Mouse (Mus musculus) liver, adult 2 months (tissue): Measurements from ENCODE around the gene Foxp1. TPM values are rescaled to one million over a fixed set of nuclear protein-coding genes. Genes with fewer than 3 reads are reported as not detected.

Source experiments
- DNase-seq: peaks from one replicate; pipeline ENCODE4 v3.0.0-alpha.2; 2011; ENCODE audit warnings: low read depth, low spot score; ENCODE audit errors: extremely low read depth
- H3K27ac ChIP-seq: fragments of 200-500 bp; replicated peaks from 2 replicates; pipeline ENCODE4 v1.5.1; 2012; ENCODE audit warnings: low read depth, mild to moderate bottlenecking, control low read depth, inconsistent platforms, low read length; ENCODE audit not compliant: insufficient read depth
- H3K27me3 ChIP-seq: fragments of 200-500 bp; 2 replicates; pipeline ENCODE4 v1.6.1; 2012; ENCODE audit warnings: mild to moderate bottlenecking, moderate library complexity, low read length, inconsistent platforms; ENCODE audit not compliant: control insufficient read depth, insufficient read depth
- H3K36me3 ChIP-seq: fragments of 200-500 bp; 2 replicates; pipeline ENCODE4 v1.6.1; 2012; ENCODE audit warnings: low read length, inconsistent platforms; ENCODE audit not compliant: control insufficient read depth, insufficient read depth
- H3K4me1 ChIP-seq: fragments of 200-500 bp; 2 replicates; pipeline ENCODE4 v1.6.1; 2011; ENCODE audit warnings: low read length; ENCODE audit not compliant: control insufficient read depth, insufficient read depth
- H3K4me3 ChIP-seq: fragments of 200-500 bp; 2 replicates; pipeline ENCODE4 v1.5.1; 2011; ENCODE audit warnings: low read depth, mild to moderate bottlenecking, control low read depth, low read length, moderate library complexity; ENCODE audit not compliant: insufficient read depth
- H3K79me2 ChIP-seq: fragments of 200-500 bp; 2 replicates; pipeline ENCODE4 v1.6.1; 2012; ENCODE audit warnings: inconsistent platforms, mild to moderate bottlenecking, low read length, moderate library complexity; ENCODE audit not compliant: control insufficient read depth, insufficient read depth
- H3K9ac ChIP-seq: fragments of 200-500 bp; 2 replicates; pipeline ENCODE4 v1.6.1; 2012; ENCODE audit warnings: low read depth, mild to moderate bottlenecking, control low read depth, inconsistent platforms, low read length
- CTCF ChIP-seq: fragments of 200-500 bp; IDR thresholded peaks from 2 replicates; pipeline ENCODE4 v1.5.1; 2011; ENCODE audit warnings: low read depth, low read length, control low read depth
- POLR2A ChIP-seq: fragments of 200-500 bp; IDR thresholded peaks from 2 replicates; pipeline ENCODE4 v1.6.1; 2011; ENCODE audit warnings: low read length, control low read depth; ENCODE audit not compliant: insufficient read depth; ENCODE audit errors: extremely low read depth
- WGBS: fragments of 180-500 bp; shearing (Covaris S2); methylation state at CpG from one replicate; pipeline ENCODE4 v1.1.7; 2018; 5-methylcytosine and 5-hydroxymethylcytosine counted together
- polyA plus RNA-seq: library from polyadenylated mRNA; depleted of rRNA; stranded (reverse); fragments of >200 nt; gene quantifications from 2 replicates; pipeline ENCODE4 v1.2.3, GENCODE M21; 2012
- total RNA-seq: library from RNA; depleted of rRNA; stranded (reverse); fragments of >200 nt; gene quantifications from 2 replicates; pipeline ENCODE4 v1.2.3, GENCODE M21; 2014

Foxp1 gene
- total and polyA plus RNA-seq, 2 experiments, result 22.7 to 24.8 TPM

DNA sequence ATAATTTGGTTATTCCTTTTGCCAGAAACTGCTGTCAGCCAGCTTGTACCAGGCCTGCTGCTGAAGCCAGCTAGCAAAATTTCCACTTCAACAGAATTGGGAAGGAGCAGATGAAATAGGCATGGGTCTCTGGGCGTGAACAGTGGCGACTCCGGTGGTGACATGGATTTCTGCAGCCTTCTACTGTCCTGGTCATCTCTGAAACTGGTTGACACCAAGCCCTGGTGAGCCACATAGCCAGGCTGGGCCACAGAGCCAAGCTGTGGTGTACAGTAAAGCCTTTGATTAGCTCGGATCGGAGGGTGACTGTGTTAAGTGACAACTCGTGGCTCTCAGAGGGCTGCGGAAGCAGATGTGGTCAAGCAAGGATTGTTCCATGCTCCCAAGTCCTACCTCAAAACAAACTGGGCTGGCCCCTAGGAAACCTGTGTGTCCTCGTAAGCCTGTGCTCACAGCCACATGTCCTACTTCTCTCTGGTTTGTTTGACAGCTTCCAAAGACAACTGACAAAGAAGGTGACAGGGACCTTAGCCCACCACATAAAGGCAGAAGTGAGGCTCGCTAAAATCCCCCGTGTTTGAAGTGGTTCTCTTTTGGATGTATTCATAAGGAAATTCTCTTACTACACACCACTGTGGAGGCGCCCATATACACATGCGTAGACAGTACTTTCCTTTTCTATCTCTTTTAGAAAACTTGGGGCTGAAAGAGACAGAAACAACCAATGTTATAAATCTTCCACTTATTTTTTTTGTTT is 36.5 kb downstream of the Foxp1 start:
- WGBS, result 89% methylated on average over 12 of the region's 12 CpGs
- DNase-seq, result no peak
- Histone ChIP-seq H3K4me3 (no peak overlapping the region), H3K79me2 (peaks cover 3% of the 10 kb centered on the region; the same call in 1 of the 2 replicates), H3K9ac (no peak overlapping the region), H3K36me3 (peaks cover 2% of the 10 kb centered on the region; the same call in 1 of the 2 replicates), H3K27ac (no peak overlapping the region), H3K27me3 (no peaks in the 10 kb centered on the region), H3K4me1 (no peaks in the 10 kb centered on the region)
- no peak for TF ChIP-seq POLR2A
- TF ChIP-seq CTCF, result no peak

DNA sequence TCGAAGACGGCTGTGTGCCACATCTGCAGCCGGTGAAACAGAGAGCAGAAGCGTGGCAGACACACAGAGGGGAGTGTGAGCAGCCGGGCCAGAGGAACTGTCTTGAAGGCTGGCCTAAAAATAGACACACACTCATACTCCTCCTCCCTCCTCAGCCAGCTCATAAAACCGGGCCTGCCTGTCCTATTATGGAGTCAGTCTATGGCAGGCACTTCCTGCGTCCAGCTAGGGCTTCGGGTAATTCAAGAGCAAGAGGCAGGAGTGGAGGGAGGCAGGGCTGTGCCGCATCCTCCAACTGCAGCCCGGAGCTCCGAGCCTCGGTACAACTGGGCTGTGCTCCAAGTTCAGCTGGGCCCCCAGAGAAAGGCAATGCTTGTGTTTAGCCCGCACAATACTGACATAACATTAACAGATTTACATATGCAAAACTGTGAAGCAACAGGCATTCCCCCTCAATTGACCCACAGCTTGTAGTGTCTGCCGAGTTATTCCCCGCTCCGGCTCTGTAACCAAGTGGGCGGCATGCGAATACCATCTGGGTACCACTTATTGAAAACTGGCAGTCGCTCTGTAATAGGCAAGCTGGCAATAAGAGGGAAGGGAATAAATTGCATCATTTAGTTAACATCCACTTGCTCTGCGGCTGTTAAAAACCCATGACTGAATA is 37.2 kb downstream of the Foxp1 start:
- Histone ChIP-seq H3K4me3 (no peak overlapping the region), H3K4me1 (no peaks in the 10 kb centered on the region), H3K36me3 (peaks cover 2% of the 10 kb centered on the region; the same call in 1 of the 2 replicates), H3K27ac (no peak overlapping the region), H3K79me2 (peaks cover 3% of the 10 kb centered on the region; the same call in 1 of the 2 replicates), H3K9ac (no peak overlapping the region), H3K27me3 (no peaks in the 10 kb centered on the region)
- WGBS, result 76% methylated on average over 20 of the region's 20 CpGs
- no peak for TF ChIP-seq CTCF
- TF ChIP-seq POLR2A, result no peak
- DNase-seq, result peak; percentile 41

DNA sequence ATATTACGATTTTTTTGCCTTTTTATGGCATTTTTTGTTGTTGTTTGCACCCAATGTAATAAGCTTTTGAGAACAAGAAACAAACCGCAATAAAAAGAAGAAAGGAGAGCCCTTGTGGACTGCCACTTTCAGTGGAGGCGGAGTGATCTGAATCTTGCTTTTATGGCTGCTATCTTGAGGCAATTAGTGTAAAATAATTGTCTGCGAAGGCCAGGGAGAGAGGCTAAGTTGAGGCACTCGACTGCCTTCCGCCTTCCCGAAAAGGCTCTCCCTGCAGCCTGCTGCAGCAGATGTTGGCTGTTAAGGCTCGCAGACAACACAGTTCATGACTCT is 37.7 kb downstream of the Foxp1 start:
- Histone ChIP-seq H3K4me3 (no peak overlapping the region), H3K36me3 (peaks cover 2% of the 10 kb centered on the region; the same call in 1 of the 2 replicates), H3K27me3 (no peaks in the 10 kb centered on the region), H3K4me1 (no peaks in the 10 kb centered on the region), H3K9ac (no peak overlapping the region), H3K27ac (no peak overlapping the region), H3K79me2 (peaks cover 3% of the 10 kb centered on the region; the same call in 1 of the 2 replicates)
- no peak for TF ChIP-seq POLR2A
- TF ChIP-seq CTCF, result no peak
- WGBS, result 82% methylated on average over 8 of the region's 8 CpGs
- DNase-seq, result no peak

DNA sequence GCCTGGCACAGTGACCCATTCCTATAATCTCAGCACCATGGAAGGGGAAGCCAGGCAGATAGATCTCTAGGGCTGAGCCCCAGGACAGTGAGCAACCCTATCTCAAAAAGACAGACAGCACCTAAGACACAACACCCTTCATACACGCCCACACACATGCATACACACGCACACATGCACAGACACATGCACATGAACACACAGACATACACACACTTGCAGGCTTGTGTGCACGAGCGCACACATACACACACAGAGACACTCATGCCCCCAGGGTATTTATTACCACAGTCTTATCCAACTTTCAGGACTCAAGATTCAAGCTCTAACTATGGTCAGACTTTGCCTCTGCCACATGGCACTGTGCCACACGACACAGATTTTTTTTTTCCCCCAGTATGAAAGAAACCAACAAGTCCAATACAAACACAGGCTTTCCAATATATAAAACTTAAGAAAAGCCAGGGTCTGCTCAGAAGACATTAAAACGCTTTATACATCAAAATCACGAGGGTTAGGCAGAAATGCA is 38.3 kb downstream of the Foxp1 start:
- Histone ChIP-seq H3K9ac (no peak overlapping the region), H3K36me3 (peaks cover 2% of the 10 kb centered on the region; the same call in 1 of the 2 replicates), H3K4me3 (no peak overlapping the region), H3K27me3 (no peaks in the 10 kb centered on the region), H3K27ac (no peak overlapping the region), H3K4me1 (no peaks in the 10 kb centered on the region), H3K79me2 (peaks cover 7% of the 10 kb centered on the region; the same call in 1 of the 2 replicates)
- 84% methylated on average over 7 of the region's 7 CpGs for WGBS
- TF ChIP-seq POLR2A (no peak), CTCF (no peak)
- no peak for DNase-seq

DNA sequence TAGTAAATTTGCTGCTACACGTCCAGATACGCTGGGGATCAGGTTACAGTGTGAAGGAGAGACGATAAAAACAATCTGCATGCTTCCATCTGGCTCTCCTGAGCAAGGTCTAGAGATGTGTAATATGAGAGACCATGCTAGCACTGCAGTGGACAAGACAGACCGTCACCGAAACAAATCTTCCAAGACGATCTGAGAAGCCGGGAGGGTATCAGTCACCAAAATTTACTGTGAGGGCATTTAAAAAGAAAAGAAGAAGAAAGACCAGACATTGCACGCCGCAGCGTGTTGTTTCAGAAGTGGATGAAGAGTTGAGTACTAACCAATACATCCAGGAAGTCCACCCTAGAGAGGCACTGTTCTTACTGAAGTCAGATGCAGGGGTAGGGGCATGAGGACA is 39.0 kb downstream of the Foxp1 start:
- no peak overlapping the region for H3K4me3 ChIP-seq
- WGBS, result 96% methylated on average over 10 of the region's 10 CpGs
- peaks cover 7% of the 10 kb centered on the region; the same call in 1 of the 2 replicates for H3K79me2 ChIP-seq
- no peak for TF ChIP-seq CTCF
- TF ChIP-seq POLR2A, result no peak
- H3K27ac ChIP-seq, result no peak overlapping the region
- H3K36me3 ChIP-seq, result peaks cover 2% of the 10 kb centered on the region; the same call in 1 of the 2 replicates
- H3K27me3 ChIP-seq, result no peaks in the 10 kb centered on the region
- H3K9ac ChIP-seq, result no peak overlapping the region
- no peaks in the 10 kb centered on the region for H3K4me1 ChIP-seq
- no peak for DNase-seq

DNA sequence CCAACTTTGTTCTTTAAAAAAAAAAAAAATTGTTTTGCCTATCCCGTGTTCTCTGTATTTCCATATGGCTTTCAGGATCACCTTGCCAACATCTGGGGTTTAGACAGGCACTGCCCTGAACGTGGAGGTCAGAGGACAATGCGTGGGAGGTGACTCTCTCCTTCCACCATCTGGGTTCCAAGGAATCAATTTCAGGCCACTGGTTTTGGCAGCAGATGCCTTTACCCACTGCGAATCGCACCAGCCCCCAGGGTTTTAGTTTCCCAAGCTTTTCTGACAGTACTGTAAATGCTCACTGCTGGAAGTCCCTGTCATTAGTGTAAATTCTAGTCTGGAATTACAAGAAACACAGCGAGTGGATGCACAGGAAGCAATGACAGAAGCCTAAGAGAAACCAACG is 41.0 kb downstream of the Foxp1 start:
- WGBS, result 38% methylated on average over 7 of the region's 7 CpGs
- Histone ChIP-seq H3K79me2 (peaks cover 10% of the 10 kb centered on the region; the same call in 1 of the 2 replicates), H3K36me3 (no peaks in the 10 kb centered on the region), H3K27me3 (no peaks in the 10 kb centered on the region), H3K27ac (no peak overlapping the region), H3K4me3 (no peak overlapping the region), H3K4me1 (no peaks in the 10 kb centered on the region), H3K9ac (no peak overlapping the region)
- DNase-seq, result peak; percentile 29
- TF ChIP-seq CTCF (no peak), POLR2A (no peak)
